Mouse (Mus musculus) embryonic fibroblast, embryonic 13.5 days (primary cell): ENCODE data around the gene Rsbn1l. TPM values are rescaled to one million over a fixed set of nuclear protein-coding genes. Genes with fewer than 3 reads are reported as not detected.

ENCODE experiments used
- H3K27ac ChIP-seq: 2 replicates; pipeline ENCODE4 v1.5.1; 2012; ENCODE audit warnings: low read length, control low read depth, inconsistent platforms; ENCODE audit not compliant: insufficient read depth
- H3K4me1 ChIP-seq: 2 replicates; pipeline ENCODE4 v1.6.1; 2011; ENCODE audit warnings: low read length; ENCODE audit not compliant: control insufficient read depth, insufficient read depth
- H3K4me3 ChIP-seq: 2 replicates; pipeline ENCODE4 v1.5.1; 2011; ENCODE audit warnings: mild to moderate bottlenecking, control low read depth, low read length; ENCODE audit not compliant: insufficient read depth
- CTCF ChIP-seq: IDR thresholded peaks from 2 replicates; pipeline ENCODE4 v1.5.1; 2011; ENCODE audit warnings: mild to moderate bottlenecking, control low read depth, low read length, moderate library complexity, borderline replicate concordance; ENCODE audit not compliant: insufficient read depth
- POLR2A ChIP-seq: IDR thresholded peaks from 2 replicates; pipeline ENCODE4 v1.6.1; 2011; ENCODE audit warnings: low read depth, mild to moderate bottlenecking, control low read depth, low read length, moderate library complexity
- polyA plus RNA-seq: library from polyadenylated mRNA; stranded (reverse); fragments of >200 nt; gene quantifications from 2 replicates; pipeline ENCODE4 v1.2.4, GENCODE M21; 2011; ENCODE audit warnings: low read depth; ENCODE audit not compliant: missing spikeins, insufficient read length

Rsbn1l gene
- polyA plus RNA-seq, 1 experiment: 9.3 TPM

DNA sequence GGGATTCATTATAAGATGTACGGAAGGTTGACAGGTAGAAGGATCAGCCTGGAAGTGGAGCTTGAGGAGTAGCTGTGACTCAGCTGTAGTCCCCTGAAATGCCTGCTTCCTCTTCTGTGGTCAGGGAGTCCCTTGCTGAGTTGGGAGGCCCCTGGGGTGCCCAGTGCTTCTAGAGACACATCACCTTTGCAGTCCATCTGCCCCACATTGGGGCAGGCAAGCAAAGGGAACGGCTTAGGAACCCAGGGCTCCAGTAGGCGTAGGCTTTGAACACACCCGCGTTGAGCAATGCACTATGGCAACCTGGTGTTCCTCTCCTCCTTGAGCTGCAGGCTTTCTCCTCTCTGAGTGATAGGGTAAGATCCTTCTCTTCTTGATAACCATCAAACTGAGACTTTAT is 16.9 kb upstream of the Rsbn1l start:
- no peak overlapping the region for H3K4me3 ChIP-seq
- no peak overlapping the region for H3K27ac ChIP-seq
- TF ChIP-seq CTCF: no peak
- no peak for TF ChIP-seq POLR2A
- H3K4me1 ChIP-seq: no peaks in the 10 kb centered on the region

DNA sequence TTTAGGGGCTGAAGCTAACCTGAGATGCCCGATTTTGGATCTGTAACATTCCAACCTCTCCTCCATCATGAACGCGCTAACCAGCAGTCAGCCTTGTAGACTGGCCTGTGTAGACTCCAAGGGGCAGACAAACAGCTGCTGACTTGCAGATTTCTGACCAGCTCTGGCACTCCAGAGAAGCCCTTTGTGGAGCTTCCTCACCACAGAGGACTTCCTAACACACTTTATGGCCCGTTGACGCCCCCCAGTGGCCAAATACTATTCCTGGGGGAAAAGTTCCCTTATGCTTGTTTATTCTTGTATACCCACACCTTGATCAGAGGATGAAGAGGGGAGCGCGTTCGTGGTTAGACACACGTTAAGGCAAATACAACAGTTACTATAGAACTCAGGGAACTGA is 12.8 kb upstream of the Rsbn1l start:
- no peak overlapping the region for H3K27ac ChIP-seq
- no peak overlapping the region for H3K4me3 ChIP-seq
- TF ChIP-seq CTCF (no peak), POLR2A (no peak)
- H3K4me1 ChIP-seq: no peaks in the 10 kb centered on the region

DNA sequence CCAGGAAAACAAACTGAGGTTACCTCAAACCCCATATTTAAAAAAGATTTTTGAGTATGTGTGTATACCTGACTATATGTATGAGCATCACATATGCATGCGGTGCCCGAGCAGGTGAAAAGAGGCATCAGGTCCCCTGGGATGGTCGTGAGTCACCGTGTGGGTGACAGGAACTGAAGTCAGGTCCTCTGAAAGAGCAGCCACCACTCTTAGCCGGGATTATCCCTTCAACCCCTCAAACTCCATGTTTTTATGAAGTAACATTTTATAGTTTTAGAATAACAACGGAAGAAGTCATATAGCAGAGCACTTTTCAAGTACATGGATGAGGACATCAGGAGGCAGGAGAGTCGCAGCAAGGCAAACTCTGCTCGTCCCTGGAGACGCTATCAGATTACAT is 12.3 kb upstream of the Rsbn1l start:
- Histone ChIP-seq H3K27ac (no peak overlapping the region), H3K4me1 (no peaks in the 10 kb centered on the region), H3K4me3 (no peak overlapping the region)
- TF ChIP-seq POLR2A (no peak), CTCF (no peak)

DNA sequence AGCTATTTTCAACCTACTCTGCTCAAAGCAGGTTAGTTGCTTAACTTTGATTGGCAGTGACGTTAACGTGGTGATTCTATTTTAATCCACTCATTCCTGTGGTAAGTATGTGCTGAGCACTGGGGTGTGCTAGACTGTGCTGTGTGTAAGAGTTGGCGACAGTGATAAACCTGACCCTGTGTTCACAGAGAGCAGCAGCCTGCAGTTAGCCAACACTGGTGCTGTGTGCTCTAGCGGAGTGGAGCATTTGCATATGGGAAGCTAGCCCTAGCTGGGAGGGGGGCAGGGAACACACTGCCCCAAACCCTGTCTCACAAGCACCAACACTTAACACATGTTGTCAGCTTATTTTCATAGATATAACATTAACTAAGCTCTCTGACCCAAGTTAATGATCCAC is 11.7 kb upstream of the Rsbn1l start:
- Histone ChIP-seq H3K27ac (no peak overlapping the region), H3K4me1 (no peaks in the 10 kb centered on the region), H3K4me3 (no peak overlapping the region)
- TF ChIP-seq CTCF (no peak), POLR2A (no peak)

DNA sequence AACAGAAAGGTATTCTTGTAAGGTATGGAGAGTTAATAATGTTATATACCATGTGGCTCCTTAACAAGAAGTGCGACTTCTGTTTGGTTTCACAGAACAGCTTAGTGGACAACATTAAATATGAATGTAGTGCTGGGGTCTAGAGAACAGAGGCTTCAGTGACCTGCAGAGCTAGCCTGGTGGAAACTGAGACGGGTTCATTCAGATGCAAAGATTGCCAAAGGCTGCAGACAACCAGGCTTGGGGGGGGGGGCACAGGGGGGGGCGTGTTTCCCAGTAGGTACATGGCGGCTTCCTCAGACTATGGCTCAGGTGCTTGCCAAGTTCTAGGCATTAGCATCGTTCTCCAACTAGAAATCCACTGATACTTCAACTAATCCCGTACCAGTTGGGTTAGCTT is 8.2 kb upstream of the Rsbn1l start:
- no peaks in the 10 kb centered on the region for H3K4me1 ChIP-seq
- H3K4me3 ChIP-seq: no peak overlapping the region
- TF ChIP-seq CTCF (no peak), POLR2A (no peak)
- H3K27ac ChIP-seq: no peak overlapping the region

DNA sequence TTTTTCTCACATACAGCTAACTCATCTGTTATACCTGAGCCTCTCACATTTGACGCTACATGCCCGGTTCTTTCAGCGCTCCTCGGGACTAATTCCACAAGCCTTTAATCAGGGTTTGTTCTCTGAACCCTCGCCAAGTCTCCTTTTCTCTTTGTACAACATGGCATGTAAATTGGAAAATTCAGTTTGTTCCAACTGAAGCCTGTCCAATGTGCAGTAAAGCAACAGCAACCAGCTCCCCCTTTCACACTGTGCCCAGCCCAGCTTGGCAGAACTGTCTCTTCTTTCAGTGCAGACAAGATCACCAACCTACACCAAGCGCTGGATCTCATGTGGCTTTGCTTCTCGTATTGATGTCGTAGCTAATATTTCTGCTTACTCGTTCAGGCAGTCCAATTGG is 7.1 kb upstream of the Rsbn1l start:
- Histone ChIP-seq H3K4me3 (no peak overlapping the region), H3K27ac (no peak overlapping the region), H3K4me1 (no peaks in the 10 kb centered on the region)
- no peak for TF ChIP-seq CTCF
- no peak for TF ChIP-seq POLR2A

DNA sequence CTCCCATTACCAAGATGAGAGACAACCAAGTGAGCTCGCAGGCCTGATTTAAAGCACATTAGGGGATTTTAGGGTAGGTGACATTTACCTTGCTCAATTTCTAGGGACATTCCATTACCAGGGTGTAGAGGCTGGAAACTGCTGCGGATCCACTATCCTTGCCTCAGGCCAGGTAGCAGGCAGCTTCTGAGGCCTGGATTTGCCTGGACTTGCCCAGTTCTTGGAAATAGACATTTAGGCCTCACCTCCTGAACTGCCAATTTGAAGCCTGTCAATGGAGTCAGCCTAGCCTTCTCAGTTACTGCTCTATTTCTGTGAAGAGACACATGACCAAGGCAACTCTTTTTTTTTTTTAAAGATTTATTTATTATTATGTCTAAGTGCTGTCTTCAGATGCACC is 4.7 kb upstream of the Rsbn1l start:
- no peak overlapping the region for H3K4me3 ChIP-seq
- H3K4me1 ChIP-seq: no peaks in the 10 kb centered on the region
- H3K27ac ChIP-seq: no peak overlapping the region
- TF ChIP-seq POLR2A: no peak
- no peak for TF ChIP-seq CTCF

DNA sequence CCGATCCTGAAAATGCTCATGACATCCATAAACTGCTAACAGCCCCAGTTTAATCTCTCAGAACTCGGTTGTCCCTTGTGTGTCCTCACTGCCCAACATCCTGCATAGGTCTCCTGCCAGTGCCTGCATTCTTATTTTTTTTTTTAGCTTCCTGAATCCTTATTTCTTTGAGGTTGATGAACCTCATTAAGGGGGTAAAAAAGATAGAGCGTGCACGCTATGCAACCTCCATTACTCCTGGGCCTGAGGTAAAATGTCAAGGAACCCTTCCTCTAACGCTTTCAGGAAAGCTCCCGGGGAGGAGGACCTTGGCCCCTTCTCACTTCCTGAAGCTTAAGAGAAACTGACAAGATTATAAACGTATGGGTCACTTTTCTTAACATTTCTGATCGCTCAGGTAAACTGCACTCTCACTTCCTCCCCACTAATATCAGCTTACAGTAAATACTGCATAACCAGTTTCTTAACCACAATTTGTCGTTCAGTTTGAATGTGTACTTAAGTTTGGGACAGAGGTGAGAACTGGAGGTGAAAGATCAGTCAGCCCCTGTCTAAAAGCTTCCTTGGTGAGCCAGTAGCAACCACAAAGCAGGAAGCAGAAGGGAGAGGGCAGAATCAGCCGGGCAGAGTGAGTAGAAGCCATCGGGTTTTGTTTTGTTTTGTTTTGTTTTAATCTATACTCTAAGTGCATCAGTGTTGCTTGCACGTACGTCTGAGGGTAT is 923 bp downstream of the Rsbn1l start:
- Histone ChIP-seq H3K4me1 (no peaks in the 10 kb centered on the region; the same call in 1 of the 2 replicates), H3K4me3 (no peak overlapping the region), H3K27ac (no peak overlapping the region)
- TF ChIP-seq POLR2A: no peak
- TF ChIP-seq CTCF: no peak

DNA sequence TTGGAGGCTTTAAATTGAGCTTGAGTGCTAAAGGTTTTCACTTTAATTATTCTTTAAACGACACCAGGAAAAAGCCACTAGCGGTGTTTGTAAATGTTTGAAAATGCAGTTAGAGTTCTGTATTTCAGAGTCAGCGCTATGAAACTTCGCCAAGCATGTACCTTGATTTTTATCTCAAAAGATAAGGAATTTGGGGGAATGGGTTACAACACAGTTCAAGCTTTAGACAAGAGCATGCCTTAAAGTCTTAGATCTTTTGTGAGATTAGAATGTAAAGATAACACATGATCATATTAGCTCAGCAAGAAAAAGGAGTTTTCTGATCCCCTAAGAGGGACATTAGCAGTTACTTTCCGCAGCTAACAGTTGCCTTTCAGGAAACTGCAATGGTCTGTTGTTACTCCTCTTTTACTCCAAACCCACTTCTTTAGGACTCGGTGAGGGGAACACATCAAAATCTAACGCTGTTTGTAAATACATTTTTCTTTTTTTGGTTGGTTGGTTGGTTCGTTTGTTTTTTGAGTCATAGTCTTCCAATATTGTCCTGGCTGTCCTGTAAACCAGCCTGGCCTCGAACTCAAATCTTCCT is 3.8 kb downstream of the Rsbn1l start:
- H3K4me3 ChIP-seq: peak overlapping the region; percentile 98

DNA sequence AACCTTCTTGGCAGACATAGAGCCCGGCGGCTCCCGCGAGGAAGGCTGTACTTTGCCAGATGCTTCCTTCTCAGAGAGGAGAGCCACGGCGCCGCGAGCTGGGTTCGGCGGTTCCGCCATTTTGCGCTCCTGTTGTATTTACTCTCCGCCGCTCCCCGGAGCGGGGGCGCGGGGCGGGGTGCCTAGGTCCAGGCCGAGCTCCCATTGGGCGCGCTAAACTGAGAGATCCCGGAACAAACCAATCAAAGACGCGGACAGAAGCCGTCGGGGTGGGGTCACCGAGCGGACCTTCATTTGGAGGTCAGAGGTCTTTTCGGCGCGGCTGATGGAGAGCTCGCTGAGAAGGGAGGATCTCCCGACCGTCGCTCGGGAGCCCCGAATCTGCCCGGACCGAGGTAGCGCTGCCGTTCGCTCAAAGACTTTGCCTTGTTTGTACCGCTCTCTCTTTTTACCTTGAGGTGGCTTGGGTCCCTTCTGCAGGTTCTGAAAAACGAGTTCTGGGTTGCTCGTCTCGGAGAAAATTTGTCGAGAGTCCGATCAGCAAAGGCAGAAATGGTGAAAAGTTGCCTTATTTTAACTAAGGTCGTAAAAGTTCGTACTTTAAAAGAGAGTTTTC is 4.4 kb downstream of the Rsbn1l start:
- peak; percentile 84 for TF ChIP-seq POLR2A
- TF ChIP-seq CTCF: no peak

More for the DNA sequence above, 3.8 kb downstream of the Rsbn1l start:
- Histone ChIP-seq H3K4me1 (peaks cover 2% of the 10 kb centered on the region), H3K27ac (peak overlapping the region; percentile 62)
- TF ChIP-seq CTCF (no peak), POLR2A (no peak)

More for the DNA sequence above, 4.4 kb downstream of the Rsbn1l start:
- H3K27ac ChIP-seq: peak overlapping the region; percentile 62
- peaks cover 2% of the 10 kb centered on the region for H3K4me1 ChIP-seq
- H3K4me3 ChIP-seq: peak overlapping the region; percentile 98
